ENCODE assay signal across 10 mouse cellular contexts in genomic region chr9:34029503-34030169, GRCm38 (mm10).
DNase-seq lines count a peak whose midpoint lies in the region; ATAC-seq lines count a peak whose summit lies in the region.
"Had no signal": no experiment of that assay in that cellular context is flagged by ENCODE, and none has a peak within 500 bp of the region (broad histone marks: within the 10 kb centered on the region; RNA-seq: fewer than 3 reads in every experiment).

No protein-coding gene starts in this region.

- no peaks in the 10 kb centered on the region for H3K9me3 ChIP-seq in limb, embryonic 13.5 days
- H3K9me3 ChIP-seq in intestine, embryonic 16.5 days (ENCODE audit: control insufficient read depth, low read length), result no peaks in the 10 kb centered on the region
- no peaks in the 10 kb centered on the region for H3K9me3 ChIP-seq in liver, embryonic 12.5 days (replicated peaks)
- H3K9me3 ChIP-seq: G1E had no signal

- WGBS in limb, embryonic 13.5 days, result 10% methylated on average over 10 of the region's 10 CpGs
- WGBS in intestine, embryonic 16.5 days, result 58% methylated on average over 10 of the region's 10 CpGs
- 59% methylated on average over 10 of the region's 10 CpGs for WGBS in liver, embryonic 12.5 days (ENCODE audit: insufficient replicate concordance)

- no peak overlapping the region for H3K9ac ChIP-seq in limb, embryonic 13.5 days
- H3K9ac ChIP-seq in intestine, embryonic 16.5 days (ENCODE audit: low read depth, low read length), result no peak overlapping the region
- H3K9ac ChIP-seq in liver, embryonic 12.5 days, result no peak overlapping the region

- H3K27me3 ChIP-seq in limb, embryonic 13.5 days, result 0 out of 2 replicates have a peak, but pooled peaks cover 8% of the 10 kb centered on the region
- no peaks in the 10 kb centered on the region for H3K27me3 ChIP-seq in intestine, embryonic 16.5 days (replicated peaks; ENCODE audit: control insufficient read depth, insufficient read depth, low read length)
- no peaks in the 10 kb centered on the region for H3K27me3 ChIP-seq in liver, embryonic 12.5 days (replicated peaks)

- no peak overlapping the region for H3K4me3 ChIP-seq in limb, embryonic 13.5 days
- H3K4me3 ChIP-seq in intestine, embryonic 16.5 days (ENCODE audit: low read length), result no peak overlapping the region
- no peak overlapping the region for H3K4me3 ChIP-seq in liver, embryonic 12.5 days

- DNase-seq in ovary, postnatal 14 days (ENCODE audit: low spot score), result peak; percentile 0
- DNase-seq in ovary, postnatal 10 days (ENCODE audit: low spot score), result no peak
- DNase-seq in forelimb bud, embryonic 11.5 days (ENCODE audit: low read depth, low spot score), result peak; percentile 89
- DNase-seq in right cerebral cortex, postnatal 4 days, result no peak
- no peak for DNase-seq in heart, adult 9 months (ENCODE audit: low spot score in 2 of 2)
- DNase-seq: thymus, postnatal 36 days had no signal

- peak overlapping the region; percentile 38 for H3K4me2 ChIP-seq in limb, embryonic 13.5 days (replicated peaks)
- no peak overlapping the region for H3K4me2 ChIP-seq in intestine, embryonic 16.5 days (ENCODE audit: low read depth, low read length)
- no peak overlapping the region for H3K4me2 ChIP-seq in liver, embryonic 12.5 days

- peak overlapping the region; percentile 52 for H3K27ac ChIP-seq in limb, embryonic 13.5 days
- H3K27ac ChIP-seq in intestine, embryonic 16.5 days (ENCODE audit: low read length), result no peak overlapping the region
- H3K27ac ChIP-seq in liver, embryonic 12.5 days, result no peak overlapping the region

- peaks cover 17% of the 10 kb centered on the region for H3K4me1 ChIP-seq in limb, embryonic 13.5 days
- no peaks in the 10 kb centered on the region for H3K4me1 ChIP-seq in intestine, embryonic 16.5 days (ENCODE audit: control insufficient read depth, insufficient read depth, low read length)
- no peaks in the 10 kb centered on the region for H3K4me1 ChIP-seq in liver, embryonic 12.5 days

- ATAC-seq in limb, embryonic 13.5 days (ENCODE audit: low FRiP score, low read depth), result peak; percentile 92
- no peak for ATAC-seq in intestine, embryonic 16.5 days
- ATAC-seq in liver, embryonic 12.5 days, result no peak

- H3K36me3 ChIP-seq in limb, embryonic 13.5 days, result no peaks in the 10 kb centered on the region
- no peaks in the 10 kb centered on the region for H3K36me3 ChIP-seq in intestine, embryonic 16.5 days (ENCODE audit: control insufficient read depth, insufficient read depth, low read length)
- no peaks in the 10 kb centered on the region for H3K36me3 ChIP-seq in liver, embryonic 12.5 days
- H3K36me3 ChIP-seq: G1E had no signal

Comparison
In these comparisons a context has a peak if more than half of its experiments do, and no peak if none do; other contexts are left out.
1. DNase-seq: peak in ovary, postnatal 14 days (single experiment) and forelimb bud, embryonic 11.5 days (single experiment); none in ovary, postnatal 10 days (single experiment), right cerebral cortex, postnatal 4 days (single experiment) and heart, adult 9 months (0 of 2).